Mouse (Mus musculus) adrenal gland, adult 18-20 months (tissue): ENCODE results near the gene Gm43552. TPM values are rescaled to one million over a fixed set of nuclear protein-coding genes. Genes with fewer than 3 reads are reported as not detected.

ENCODE experiments used
- DNase-seq, 2 experiments: peaks; one replicate each; pipeline ENCODE4 v3.0.0; 2021 to 2022; ENCODE audit warnings: low spot score in 2 of 2
- total RNA-seq, 2 experiments: library from RNA; stranded (reverse); gene quantifications; 1 replicate in 1 of 2; 2 replicates in 1 of 2; pipeline ENCODE4 v1.2.3; 2021

Gm43552 gene
- total RNA-seq, 2 experiments from 2014 or later = 1.2 TPM; not detected in 1

- no peak for DNase-seq
Measured at GRCm38 (mm10) chr5:65387008-65387867, 105.4 kb downstream of the Gm43552 start.

- no peak for DNase-seq
Measured at GRCm38 (mm10) chr5:65385704-65386103, 106.9 kb downstream of the Gm43552 start.

Other genes starting within 250 kb of the Gm43552 start
- 10 to 100 TPM; 31.3 to 43.8 TPM for gene Rfc1, start 157.2 kb downstream of the Gm43552 start, total RNA-seq
- 10 to 100 TPM in 1 of 2 experiments, 1 to 10 TPM in 1; 8.6 to 15.3 TPM for gene Klb, start 144.5 kb downstream of the Gm43552 start, total RNA-seq
- gene Rpl9, start 101.4 kb downstream of the Gm43552 start, total RNA-seq = 1,000 to 10,000 TPM; 1,034 to 1,559 TPM
- 10 to 100 TPM; 54.5 to 67.6 TPM for gene Lias, start 101.3 kb downstream of the Gm43552 start, total RNA-seq
- gene Ugdh, start 56.9 kb downstream of the Gm43552 start, total RNA-seq = 100 to 1,000 TPM in 1 of 2 experiments, 10 to 100 TPM in 1; 64.0 to 114 TPM
- 100 to 1,000 TPM; 166 to 180 TPM for gene Smim14, start 44.4 kb upstream of the Gm43552 start, total RNA-seq
- 100 to 1,000 TPM in 1 of 2 experiments, 10 to 100 TPM in 1; 92.4 to 105 TPM for gene Ube2k, start 44.4 kb upstream of the Gm43552 start, total RNA-seq
- gene Pds5a, start 205.4 kb upstream of the Gm43552 start, total RNA-seq = 10 to 100 TPM; 77.6 to 85.9 TPM